Mouse (Mus musculus) forebrain, embryonic 16.5 days (tissue): ENCODE data around the gene Tmem115. TPM values are rescaled to one million over a fixed set of nuclear protein-coding genes. Genes with fewer than 3 reads are reported as not detected.

Experiments
- ATAC-seq: fragments of 200-750 bp; cut with Nextera tagmentation; 2 replicates; pipeline ENCODE4 v1.8.0; 2017; ENCODE audit warnings: mild to moderate bottlenecking, moderate library complexity
- H3K27ac ChIP-seq: fragments of 300-500 bp; sonication (generic); 2 replicates; pipeline ENCODE4 v1.5.1; 2014; ENCODE audit warnings: low read length, control low read depth
- H3K27me3 ChIP-seq: fragments of 300-500 bp; sonication (generic); replicated peaks from 2 replicates; pipeline ENCODE4 v1.6.1; 2014; ENCODE audit warnings: low read length; ENCODE audit not compliant: control insufficient read depth, insufficient read depth
- H3K36me3 ChIP-seq: fragments of 300-500 bp; sonication (generic); 2 replicates; pipeline ENCODE4 v1.6.1; 2014; ENCODE audit not compliant: control insufficient read depth, insufficient read depth
- H3K4me1 ChIP-seq: fragments of 300-500 bp; sonication (generic); replicated peaks from 2 replicates; pipeline ENCODE4 v1.6.1; 2014; ENCODE audit warnings: low read length; ENCODE audit not compliant: control insufficient read depth, insufficient read depth
- H3K4me2 ChIP-seq: fragments of 300-500 bp; sonication (generic); 2 replicates; pipeline ENCODE4 v1.6.1; 2014; ENCODE audit warnings: mild to moderate bottlenecking, low read length, control low read depth
- H3K4me3 ChIP-seq: fragments of 300-500 bp; sonication (generic); replicated peaks from 2 replicates; pipeline ENCODE4 v1.5.1; 2014; ENCODE audit warnings: mild to moderate bottlenecking, low read length, control low read depth
- H3K9ac ChIP-seq: fragments of 300-500 bp; sonication (generic); replicated peaks from 2 replicates; pipeline ENCODE4 v1.6.1; 2014; ENCODE audit warnings: low read depth, low read length, control low read depth
- H3K9me3 ChIP-seq: fragments of 300-500 bp; sonication (generic); 2 replicates; pipeline ENCODE4 v1.6.1; 2016; ENCODE audit warnings: low read length; ENCODE audit not compliant: control insufficient read depth
- WGBS: fragments of 180-500 bp; shearing (Covaris S2); extraction: QIAGEN DNeasy Blood & Tissue Kit; methylation state at CpG from one replicate; pipeline ENCODE4 v1.1.7; 2014; 5-methylcytosine and 5-hydroxymethylcytosine counted together
- polyA plus RNA-seq: library from polyadenylated mRNA; unstranded; fragments of >200 nt; fragmentation: Nextera tagmentation; extraction: Ambion mirVana; gene quantifications from 2 replicates; pipeline ENCODE4 v1.2.1, GENCODE M21; 2015

The Tmem115 gene
- polyA plus RNA-seq, 1 experiment from 2014 or later: 41.9 TPM

DNA sequence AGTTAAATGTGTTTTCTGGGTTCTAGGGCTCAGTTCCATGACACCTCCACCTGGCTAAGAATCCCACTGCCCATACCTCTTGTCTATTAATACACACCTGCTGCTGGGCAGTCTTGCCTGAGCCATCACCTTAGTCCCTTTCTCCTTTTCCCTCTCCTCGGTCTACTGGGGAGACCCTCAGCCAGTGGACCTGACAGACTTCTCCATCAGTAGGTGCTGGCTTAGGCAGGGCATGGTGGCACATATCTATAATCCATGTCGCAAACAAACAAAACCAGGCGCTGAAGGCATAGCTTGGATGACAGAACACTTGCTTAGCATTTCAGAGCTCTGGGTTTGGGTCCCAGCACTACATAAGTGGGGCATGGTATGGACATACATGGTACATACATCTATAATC lies 5.0 kb downstream of the Tmem115 start:
- no peaks in the 10 kb centered on the region for H3K9me3 ChIP-seq
- no peak overlapping the region for H3K9ac ChIP-seq
- no peak for ATAC-seq
- H3K4me2 ChIP-seq: no peak overlapping the region
- WGBS: 92% methylated on average over 3 of the region's 3 CpGs
- no peak overlapping the region for H3K27ac ChIP-seq
- H3K4me3 ChIP-seq: no peak overlapping the region
- H3K4me1 ChIP-seq: peaks cover 64% of the 10 kb centered on the region
- no peaks in the 10 kb centered on the region for H3K27me3 ChIP-seq
- peaks cover 17% of the 10 kb centered on the region for H3K36me3 ChIP-seq

GRCm38 (mm10) chr9:107539940-107540339 lies 6.2 kb downstream of the Tmem115 start:
- no peak for ATAC-seq
- no peak overlapping the region for H3K27ac ChIP-seq
- H3K4me1 ChIP-seq: peaks cover 60% of the 10 kb centered on the region
- H3K36me3 ChIP-seq: peaks cover 26% of the 10 kb centered on the region
- no peaks in the 10 kb centered on the region for H3K27me3 ChIP-seq
- no peak overlapping the region for H3K4me3 ChIP-seq
- 96% methylated on average over 8 of the region's 8 CpGs for WGBS
- H3K4me2 ChIP-seq: no peak overlapping the region
- H3K9ac ChIP-seq: no peak overlapping the region
- no peaks in the 10 kb centered on the region for H3K9me3 ChIP-seq

- no peak overlapping the region for H3K4me3 ChIP-seq
- H3K9ac ChIP-seq: no peak overlapping the region
- H3K36me3 ChIP-seq: peaks cover 26% of the 10 kb centered on the region
- no peak overlapping the region; the same call in 1 of the 2 replicates for H3K4me2 ChIP-seq
- no peak for ATAC-seq
- H3K9me3 ChIP-seq: no peaks in the 10 kb centered on the region
- H3K27ac ChIP-seq: no peak overlapping the region
- 75% methylated on average over 4 of the region's 4 CpGs for WGBS
- H3K4me1 ChIP-seq: peaks cover 56% of the 10 kb centered on the region
- H3K27me3 ChIP-seq: no peaks in the 10 kb centered on the region
These were observed 6.7 kb downstream of the Tmem115 start for GRCm38 (mm10) chr9:107540420-107540819.

GRCm38 (mm10) chr9:107541005-107541404 lies 7.3 kb downstream of the Tmem115 start:
- H3K9me3 ChIP-seq: no peaks in the 10 kb centered on the region
- 40% methylated on average over 10 of the region's 10 CpGs for WGBS
- H3K9ac ChIP-seq: peak overlapping the region; percentile 69
- peaks cover 26% of the 10 kb centered on the region for H3K36me3 ChIP-seq
- H3K27ac ChIP-seq: no peak overlapping the region
- H3K4me3 ChIP-seq: peak overlapping the region; percentile 71
- H3K4me1 ChIP-seq: peaks cover 54% of the 10 kb centered on the region
- no peak for ATAC-seq
- peak overlapping the region; percentile 94 for H3K4me2 ChIP-seq
- H3K27me3 ChIP-seq: no peaks in the 10 kb centered on the region

- Histone ChIP-seq H3K27ac (peak within 1 kb of the TSS; percentile 57), H3K27me3 (no peaks in the 10 kb centered on the region), H3K4me3 (peak within 1 kb of the TSS; percentile 71), H3K9ac (peak within 1 kb of the TSS; percentile 69), H3K36me3 (peaks cover 26% of the 10 kb centered on the region), H3K9me3 (no peaks in the 10 kb centered on the region), H3K4me2 (peak within 1 kb of the TSS; percentile 94), H3K4me1 (peaks cover 54% of the 10 kb centered on the region)
- ATAC-seq: peak; percentile 91
- WGBS: under 1% methylated on average over 46 of the region's 46 CpGs
These were observed 8.0 kb downstream of the Tmem115 start, which contains the start of the genes Cyb561d2 and Nprl2 for GRCm38 (mm10) chr9:107541474-107542351. Gene Cyb561d2, minus strand, starts transcription at chr9:107542193. Gene Nprl2, plus strand, starts transcription at chr9:107542226.

DNA sequence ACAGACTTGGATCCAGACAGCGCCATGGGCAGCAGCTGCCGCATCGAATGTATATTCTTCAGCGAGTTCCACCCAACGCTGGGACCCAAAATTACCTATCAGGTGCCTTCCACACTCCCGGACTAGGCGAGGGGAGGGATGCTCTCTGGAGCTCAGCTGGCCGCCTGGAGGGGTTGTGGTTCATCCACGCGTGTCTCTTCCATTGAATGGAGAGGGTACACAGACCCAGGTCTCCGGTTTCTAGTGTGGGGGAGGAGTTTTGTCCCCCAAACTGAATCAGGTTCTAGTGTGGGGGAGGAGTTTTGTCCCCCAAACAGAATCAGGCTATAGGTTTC lies 8.6 kb downstream of the Tmem115 start:
- Histone ChIP-seq H3K27ac (no peak overlapping the region), H3K4me3 (peak overlapping the region; percentile 71), H3K9ac (peak overlapping the region; percentile 69), H3K36me3 (peaks cover 26% of the 10 kb centered on the region), H3K9me3 (no peaks in the 10 kb centered on the region), H3K27me3 (no peaks in the 10 kb centered on the region), H3K4me1 (peaks cover 54% of the 10 kb centered on the region), H3K4me2 (peak overlapping the region; percentile 94)
- 2% methylated on average over 11 of the region's 11 CpGs for WGBS
- ATAC-seq: peak; percentile 4

DNA sequence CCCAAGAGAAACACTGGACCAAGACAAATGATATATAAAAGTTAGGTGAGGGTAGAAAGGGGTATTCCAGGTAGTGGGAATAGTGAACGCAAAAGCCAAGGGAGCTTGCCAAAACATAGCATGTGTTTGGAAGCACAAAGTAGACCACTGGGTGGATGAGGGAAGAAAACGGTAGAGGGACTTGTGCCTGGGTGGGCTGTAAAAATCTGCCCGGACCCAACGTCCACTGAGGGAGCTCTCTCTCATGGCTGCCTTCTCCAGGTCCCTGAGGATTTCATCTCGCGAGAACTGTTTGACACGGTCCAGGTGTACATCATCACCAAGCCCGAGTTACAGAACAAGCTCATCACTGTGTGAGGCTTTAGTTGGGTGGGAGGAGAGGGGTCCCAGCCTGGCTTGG lies 9.0 kb downstream of the Tmem115 start:
- no peak for ATAC-seq
- Histone ChIP-seq H3K36me3 (peaks cover 26% of the 10 kb centered on the region), H3K4me3 (peak overlapping the region; percentile 71), H3K4me2 (peak overlapping the region; percentile 94), H3K27ac (no peak overlapping the region), H3K9ac (peak overlapping the region; percentile 69; the same call in 1 of the 2 replicates), H3K27me3 (no peaks in the 10 kb centered on the region), H3K9me3 (no peaks in the 10 kb centered on the region), H3K4me1 (peaks cover 54% of the 10 kb centered on the region)
- 54% methylated on average over 8 of the region's 8 CpGs for WGBS

DNA sequence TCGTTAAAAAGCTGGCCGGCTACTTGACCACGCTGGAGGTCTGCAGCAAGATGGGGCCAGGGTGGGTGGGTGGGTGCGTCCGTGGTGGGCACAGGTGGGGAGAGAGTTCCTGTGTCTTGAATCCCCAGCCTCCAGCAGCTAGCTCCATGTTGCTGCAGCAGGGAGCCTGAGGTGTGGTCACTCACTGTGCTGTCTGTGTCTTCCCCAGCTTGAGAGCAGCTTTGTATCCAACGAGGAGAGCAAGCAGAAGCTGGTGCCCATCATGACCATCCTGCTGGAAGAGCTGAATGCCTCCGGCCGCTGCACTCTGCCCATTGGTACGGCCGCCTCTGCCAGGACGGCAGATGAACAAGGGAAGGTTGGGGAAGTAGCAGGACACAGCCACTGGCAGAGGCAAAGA lies 9.6 kb downstream of the Tmem115 start:
- Histone ChIP-seq H3K36me3 (peaks cover 25% of the 10 kb centered on the region), H3K27ac (no peak overlapping the region), H3K4me1 (peaks cover 49% of the 10 kb centered on the region), H3K9me3 (no peaks in the 10 kb centered on the region), H3K4me3 (no peak overlapping the region), H3K27me3 (no peaks in the 10 kb centered on the region), H3K4me2 (no peak overlapping the region), H3K9ac (no peak overlapping the region)
- 90% methylated on average over 11 of the region's 11 CpGs for WGBS
- no peak for ATAC-seq

DNA sequence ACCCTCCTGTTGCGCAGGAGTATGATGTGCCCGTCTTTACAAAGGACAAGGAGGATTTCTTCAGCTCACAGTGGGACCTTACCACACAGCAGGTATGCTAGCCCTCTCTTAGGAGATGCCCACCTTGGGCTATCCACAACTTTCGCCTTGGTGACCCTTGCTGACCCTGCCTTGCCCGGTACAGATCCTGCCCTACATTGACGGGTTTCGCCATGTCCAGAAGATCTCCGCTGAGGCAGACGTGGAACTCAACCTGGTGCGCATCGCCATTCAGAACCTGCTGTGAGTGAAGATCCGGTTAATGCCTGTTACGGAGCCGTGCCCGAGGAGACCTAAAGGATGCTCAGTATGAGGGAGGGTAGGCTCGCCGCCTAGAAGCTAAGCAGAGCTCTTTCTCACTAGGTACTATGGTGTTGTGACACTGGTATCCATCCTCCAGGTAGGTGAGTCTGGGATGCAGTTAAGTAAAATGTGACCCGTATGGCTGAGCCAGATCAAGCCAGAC lies 10.5 kb downstream of the Tmem115 start:
- 95% methylated on average over 17 of the region's 17 CpGs for WGBS
- Histone ChIP-seq H3K4me2 (no peak overlapping the region), H3K27ac (no peak overlapping the region), H3K4me3 (no peak overlapping the region), H3K9me3 (no peaks in the 10 kb centered on the region), H3K4me1 (peaks cover 44% of the 10 kb centered on the region), H3K36me3 (peaks cover 16% of the 10 kb centered on the region), H3K9ac (no peak overlapping the region), H3K27me3 (peaks cover under 1% of the 10 kb centered on the region; the same call in 1 of the 2 replicates)
- no peak for ATAC-seq
